Comparison of ENCODE assay signal across 13 mouse cellular contexts in genomic region chr6:123583988-123584387, GRCm38 (mm10). TPM values are rescaled to one million over a fixed set of nuclear protein-coding genes. Genes with fewer than 3 reads are reported as not detected.
"Had no signal": no experiment of that assay in that cellular context is flagged by ENCODE, and none has a peak within 500 bp of the region (broad histone marks: within the 10 kb centered on the region; RNA-seq: fewer than 3 reads in every experiment).

No protein-coding gene starts in this region.

RNA-seq across cellular contexts. Expression of gene Vmn2r21, which starts 50.8 kb away (rescaled TPM):
- total RNA-seq: neutrophil, adult 5-6 weeks had no signal
- polyA plus RNA-seq: neural tube, embryonic 14.5 days; neural tube, embryonic 15.5 days; small intestine, adult 2 months; spleen, adult 2 months; stomach, embryonic 14.5 days; stomach, embryonic 15.5 days; stomach, embryonic 16.5 days; stomach, postnatal 0 days; testis, adult 2 months; thymus, adult 2 months; thymus, postnatal 0 days; urinary bladder, adult 2 months had no signal
